Mouse (Mus musculus): ENCODE data around the gene Arid1b.
"Not testable (repeated sequence)": the region's sequence is repeated elsewhere in the genome, so short reads cannot be mapped to it uniquely, and the experiment has no call there.

Gene Arid1b

GRCm38 (mm10) chr17:5059092-5059601 is 65.0 kb downstream of the Arid1b start:
- DNase-seq: no peak

- DNase-seq: no peak
Measured at GRCm38 (mm10) chr17:5060515-5061084, 66.5 kb downstream of the Arid1b start.

DNA sequence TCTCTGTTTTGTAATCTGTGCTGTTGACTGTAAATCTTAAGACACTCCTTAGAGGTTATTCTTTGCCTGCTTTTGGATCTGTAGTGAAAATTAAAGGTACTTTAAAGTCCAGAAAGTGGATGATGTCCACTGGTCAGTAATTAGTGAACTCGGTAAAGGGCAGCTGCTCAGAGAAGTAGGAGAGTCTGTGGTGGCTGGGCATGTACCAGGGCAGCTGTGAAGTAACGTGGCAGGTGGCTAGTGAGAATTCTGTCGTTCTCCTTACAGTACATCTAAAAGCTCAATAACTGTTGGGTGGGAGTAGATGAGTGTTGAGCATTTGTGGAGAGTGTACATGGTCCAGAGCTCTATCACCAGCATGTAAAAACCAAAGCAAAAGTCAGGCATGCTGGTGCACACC is 67.1 kb downstream of the Arid1b start:
- no peak for DNase-seq

DNA sequence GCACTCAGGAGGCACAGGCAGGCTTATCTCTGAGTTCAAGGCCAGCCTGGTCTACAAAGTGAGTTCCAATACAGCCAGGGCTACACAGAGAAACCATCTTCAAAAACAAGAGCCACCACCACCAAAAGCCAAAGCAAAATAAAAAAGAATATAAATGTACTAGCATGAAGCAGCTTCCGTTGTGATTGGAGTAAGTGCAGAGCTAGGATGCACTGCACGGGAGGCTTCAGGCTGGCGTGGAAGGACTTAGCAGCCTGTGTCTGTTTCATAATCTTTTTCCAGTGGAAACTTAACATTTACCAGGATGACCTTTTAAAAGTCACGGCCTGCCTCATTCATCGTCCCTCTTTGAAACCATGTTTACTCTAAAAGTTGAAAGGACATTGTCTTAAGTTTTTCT is 67.5 kb downstream of the Arid1b start:
- no peak for DNase-seq

- no peak for DNase-seq
Measured at GRCm38 (mm10) chr17:5063471-5064176, 69.5 kb downstream of the Arid1b start.

GRCm38 (mm10) chr17:5064777-5065176 is 70.6 kb downstream of the Arid1b start:
- no peak for DNase-seq

DNA sequence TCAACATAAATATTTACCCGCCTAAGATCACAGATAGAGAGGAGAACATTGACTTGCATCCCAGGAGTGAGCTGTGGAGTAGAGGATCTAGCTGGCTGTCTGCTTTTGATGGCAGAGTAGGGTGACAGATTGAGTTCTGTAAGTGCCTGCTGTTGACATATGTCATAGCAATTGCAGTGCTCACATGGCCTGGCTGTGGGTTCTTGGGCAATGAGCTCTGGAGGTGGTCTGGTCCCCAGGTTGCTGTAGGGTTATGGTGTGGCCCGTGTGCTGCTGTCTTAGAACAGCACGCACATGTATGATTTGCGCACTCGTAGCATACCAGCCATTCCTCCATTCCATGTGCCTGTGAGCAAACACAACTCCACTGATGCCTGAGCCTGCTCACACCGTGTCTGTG is 71.1 kb downstream of the Arid1b start:
- DNase-seq: no peak

- no peak for DNase-seq
Measured at GRCm38 (mm10) chr17:5066835-5067234, 72.7 kb downstream of the Arid1b start.

DNA sequence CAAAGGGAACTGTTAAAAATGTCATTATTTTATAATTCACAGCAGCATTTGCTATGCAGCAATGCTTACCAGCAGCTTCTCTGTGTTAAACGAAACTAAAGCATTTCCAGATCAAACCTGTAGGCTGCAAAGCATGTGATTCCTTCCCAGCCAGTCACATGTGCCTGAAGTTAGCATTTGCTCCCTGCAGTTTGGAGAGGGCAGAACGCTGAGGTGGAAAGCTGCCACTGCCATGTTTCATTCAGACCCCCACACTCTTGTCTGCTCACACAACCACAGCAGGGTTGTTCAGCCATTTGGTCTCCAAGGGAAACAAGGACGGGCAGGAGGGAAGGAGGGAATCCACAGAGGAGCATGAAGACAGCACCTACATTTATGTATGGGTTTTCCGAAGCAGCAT is 73.1 kb downstream of the Arid1b start:
- DNase-seq: no peak

DNA sequence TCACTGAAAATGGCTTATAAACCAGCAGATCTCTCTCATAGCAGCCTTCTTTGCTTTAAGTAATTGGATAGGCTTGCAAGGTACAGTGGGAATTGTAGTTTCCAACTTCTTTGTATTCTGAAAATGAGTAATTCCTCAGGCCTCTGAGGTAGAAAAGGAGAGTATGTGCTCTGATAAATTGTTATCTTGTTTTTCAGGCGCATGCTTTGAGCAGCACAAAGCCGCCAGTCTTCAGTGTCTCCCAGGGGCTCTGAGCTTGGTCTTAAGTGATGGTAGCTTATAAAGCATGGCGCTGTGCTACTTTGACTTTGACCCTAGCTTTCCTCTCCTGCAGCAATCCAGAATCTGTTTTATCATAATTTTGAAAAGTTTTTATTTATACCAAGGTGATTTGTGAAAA is 76.3 kb downstream of the Arid1b start:
- no peak for DNase-seq

- DNase-seq: no peak
Measured at GRCm38 (mm10) chr17:5072539-5072938, 78.4 kb downstream of the Arid1b start.

GRCm38 (mm10) chr17:5074752-5075506 is 80.8 kb downstream of the Arid1b start:
- no peak for DNase-seq

GRCm38 (mm10) chr17:5077996-5078395 is 83.9 kb downstream of the Arid1b start:
- DNase-seq: no peak

DNA sequence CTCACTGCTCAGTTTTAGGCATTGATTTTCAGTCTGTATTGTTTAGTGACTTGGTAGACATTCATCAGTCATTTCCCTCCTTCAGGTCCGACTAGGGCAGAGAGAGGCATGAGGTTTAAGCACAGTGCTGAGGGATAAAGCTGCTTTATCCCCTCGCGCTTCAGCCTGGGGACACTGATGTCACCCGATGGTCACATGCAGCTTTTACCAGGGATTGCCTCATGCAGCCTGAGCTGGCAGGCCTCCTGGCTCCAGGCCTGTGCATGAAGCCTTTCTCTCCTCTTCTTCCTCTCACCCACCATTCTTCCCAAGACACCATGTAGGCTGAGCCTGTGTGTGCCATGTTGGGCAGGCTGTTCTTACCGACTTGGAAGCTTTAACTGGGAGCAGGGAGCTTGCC is 84.4 kb downstream of the Arid1b start:
- no peak for DNase-seq

- no peak for DNase-seq
Measured at GRCm38 (mm10) chr17:5080884-5081419, 86.8 kb downstream of the Arid1b start.

- DNase-seq: no peak
Measured at GRCm38 (mm10) chr17:5082274-5082673, 88.1 kb downstream of the Arid1b start.

- no peak for DNase-seq
Measured at GRCm38 (mm10) chr17:5083497-5083896, 89.4 kb downstream of the Arid1b start.

- peak; percentile 75 for DNase-seq
Measured at GRCm38 (mm10) chr17:5084139-5084538, 90.0 kb downstream of the Arid1b start.

DNA sequence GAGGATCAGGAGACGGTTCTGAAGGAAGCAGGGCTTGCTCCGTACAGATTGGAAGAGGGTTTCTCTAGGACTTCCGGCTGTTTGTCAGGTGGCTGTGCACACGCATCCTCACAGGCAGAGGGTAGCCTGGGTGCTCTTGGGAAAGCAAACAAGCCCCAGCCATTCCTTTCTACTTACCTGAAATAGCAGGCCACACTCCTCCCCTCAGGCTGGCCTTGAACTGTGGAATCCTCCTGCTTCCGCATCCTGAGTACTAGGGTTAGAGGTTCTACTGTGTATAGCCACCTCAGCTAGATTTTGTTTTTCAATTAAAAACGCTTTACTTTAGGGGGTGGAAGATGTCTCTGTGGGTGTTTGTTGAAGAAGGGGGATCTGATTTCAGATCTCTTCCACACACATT is 90.9 kb downstream of the Arid1b start:
- DNase-seq: no peak

GRCm38 (mm10) chr17:5085942-5086341 is 91.8 kb downstream of the Arid1b start:
- no peak for DNase-seq

GRCm38 (mm10) chr17:5088241-5088640 is 94.1 kb downstream of the Arid1b start:
- not testable (repeated sequence) for DNase-seq

GRCm38 (mm10) chr17:5088822-5089221 is 94.7 kb downstream of the Arid1b start:
- no peak for DNase-seq

DNA sequence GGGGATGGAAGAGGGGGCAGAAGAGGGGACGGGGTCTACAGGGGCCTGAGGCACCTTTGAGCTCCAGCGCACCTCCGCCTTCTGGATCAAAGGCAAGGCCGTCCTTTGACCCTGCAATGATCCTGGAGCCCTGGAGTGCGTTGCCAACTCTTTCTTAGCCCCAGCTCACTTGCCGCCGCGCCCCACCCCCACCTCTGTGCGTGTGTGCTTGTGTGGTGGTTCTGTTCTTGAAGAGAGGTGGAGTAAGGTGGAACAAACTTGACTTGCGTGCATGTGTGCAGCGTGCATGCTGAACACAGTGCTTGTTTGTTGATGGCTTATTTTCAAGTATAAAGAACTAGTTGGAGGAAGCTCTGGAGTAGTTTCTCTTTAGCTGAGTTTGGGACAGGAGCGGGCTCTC is 95.4 kb downstream of the Arid1b start:
- no peak for DNase-seq

DNA sequence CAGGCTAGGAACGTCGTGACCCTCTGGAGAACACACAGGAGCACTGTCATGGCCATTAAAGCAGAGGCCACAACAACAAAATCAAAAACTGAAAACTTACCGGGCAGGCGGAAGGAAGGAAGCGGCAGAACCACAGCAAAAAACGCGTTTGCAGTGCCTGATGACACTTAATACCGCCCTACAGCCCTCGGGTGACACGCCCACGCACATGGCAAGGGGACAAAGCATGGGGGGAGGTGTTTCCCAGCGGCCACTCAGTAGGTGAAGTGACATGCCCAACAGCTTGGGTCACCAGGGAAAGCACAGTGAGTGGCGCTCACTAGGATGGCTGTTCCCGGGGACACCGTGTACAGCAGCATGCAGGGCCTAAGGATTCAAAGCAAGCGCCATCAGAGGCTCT is 97.4 kb downstream of the Arid1b start:
- DNase-seq: no peak

Measured in cerebellum, adult 11 months (tissue).